Mouse (Mus musculus) hindbrain, embryonic 16.5 days (tissue): ENCODE results near the gene Ppt2. TPM values are rescaled to one million over a fixed set of nuclear protein-coding genes. Genes with fewer than 3 reads are reported as not detected.

Source experiments
- ATAC-seq: fragments of 200-750 bp; cut with Nextera tagmentation; 2 replicates; pipeline ENCODE4 v1.8.0; 2017; ENCODE audit warnings: moderate TSS enrichment, moderate library complexity
- H3K27ac ChIP-seq: fragments of 300-500 bp; sonication (generic); 2 replicates; pipeline ENCODE4 v1.5.1; 2014; ENCODE audit warnings: low read depth, mild to moderate bottlenecking, control low read depth, low read length, moderate library complexity
- H3K27me3 ChIP-seq: fragments of 300-500 bp; sonication (generic); replicated peaks from 2 replicates; pipeline ENCODE4 v1.6.1; 2014; ENCODE audit warnings: low read length; ENCODE audit not compliant: control insufficient read depth, insufficient read depth
- H3K36me3 ChIP-seq: fragments of 300-500 bp; sonication (generic); 2 replicates; pipeline ENCODE4 v1.6.1; 2014; ENCODE audit warnings: mild to moderate bottlenecking, low read length, moderate library complexity, mixed read lengths; ENCODE audit not compliant: control insufficient read depth, insufficient read depth
- H3K4me1 ChIP-seq: fragments of 300-500 bp; sonication (generic); 2 replicates; pipeline ENCODE4 v1.6.1; 2014; ENCODE audit warnings: low read depth, low read length; ENCODE audit not compliant: control insufficient read depth, insufficient read depth
- H3K4me2 ChIP-seq: fragments of 300-500 bp; sonication (generic); 2 replicates; pipeline ENCODE4 v1.6.1; 2014; ENCODE audit warnings: mild to moderate bottlenecking, low read length, control low read depth, moderate library complexity
- H3K4me3 ChIP-seq: fragments of 300-500 bp; sonication (generic); 2 replicates; pipeline ENCODE4 v1.5.1; 2014; ENCODE audit warnings: mild to moderate bottlenecking, low read length, control low read depth, moderate library complexity
- H3K9ac ChIP-seq: fragments of 300-500 bp; sonication (generic); 2 replicates; pipeline ENCODE4 v1.6.1; 2014; ENCODE audit warnings: low read depth, mild to moderate bottlenecking, control low read depth, low read length, moderate library complexity
- H3K9me3 ChIP-seq: fragments of 300-500 bp; sonication (generic); 2 replicates; pipeline ENCODE4 v1.6.1; 2014; ENCODE audit warnings: mild to moderate bottlenecking, low read length, moderate library complexity; ENCODE audit not compliant: control insufficient read depth
- WGBS: fragments of 180-500 bp; shearing (Covaris S2); extraction: QIAGEN DNeasy Blood & Tissue Kit; methylation state at CpG from one replicate; pipeline ENCODE4 v1.1.7; 2014; 5-methylcytosine and 5-hydroxymethylcytosine counted together
- polyA plus RNA-seq: library from polyadenylated mRNA; unstranded; fragments of >200 nt; fragmentation: Nextera tagmentation; extraction: Ambion mirVana; gene quantifications from 2 replicates; pipeline ENCODE4 v1.2.1, GENCODE M21; 2015

Gene Ppt2
- polyA plus RNA-seq, 1 experiment from 2014 or later: 19.9 TPM

GRCm38 (mm10) chr17:34596098-34596497 lies 32.2 kb downstream of the Ppt2 start:
- no peaks in the 10 kb centered on the region for H3K9me3 ChIP-seq
- H3K9ac ChIP-seq: no peak overlapping the region
- WGBS: 82% methylated on average over 8 of the region's 8 CpGs
- H3K4me2 ChIP-seq: no peak overlapping the region
- peaks cover 12% of the 10 kb centered on the region for H3K36me3 ChIP-seq
- H3K4me1 ChIP-seq: peaks cover 18% of the 10 kb centered on the region
- no peak overlapping the region for H3K27ac ChIP-seq
- H3K27me3 ChIP-seq: no peaks in the 10 kb centered on the region
- H3K4me3 ChIP-seq: no peak overlapping the region
- ATAC-seq: no peak

- Histone ChIP-seq H3K4me3 (peak overlapping the region; percentile 89), H3K9ac (peak overlapping the region; percentile 98), H3K9me3 (no peaks in the 10 kb centered on the region), H3K4me2 (peak overlapping the region; percentile 69), H3K27me3 (no peaks in the 10 kb centered on the region), H3K4me1 (peaks cover 25% of the 10 kb centered on the region), H3K27ac (peak overlapping the region; percentile 99), H3K36me3 (peaks cover 5% of the 10 kb centered on the region)
- 42% methylated on average over 31 of the region's 34 CpGs for WGBS
- 0 out of 2 replicates have a peak, but pooled peaks have one; percentile 1 for ATAC-seq
These were observed 34.4 kb downstream of the Ppt2 start for GRCm38 (mm10) chr17:34593752-34594525.

GRCm38 (mm10) chr17:34592581-34593549 lies 35.4 kb downstream of the Ppt2 start:
- H3K9ac ChIP-seq: peak overlapping the region; percentile 98
- peak overlapping the region; percentile 89 for H3K4me3 ChIP-seq
- ATAC-seq: peak; percentile 32
- no peaks in the 10 kb centered on the region for H3K27me3 ChIP-seq
- H3K4me1 ChIP-seq: peaks cover 30% of the 10 kb centered on the region
- H3K27ac ChIP-seq: peak overlapping the region; percentile 99
- H3K9me3 ChIP-seq: no peaks in the 10 kb centered on the region
- H3K4me2 ChIP-seq: peak overlapping the region; percentile 69
- 2% methylated on average over 29 of the region's 32 CpGs for WGBS
- H3K36me3 ChIP-seq: peaks cover 5% of the 10 kb centered on the region

- peak overlapping the region; percentile 69 for H3K4me2 ChIP-seq
- peaks cover 5% of the 10 kb centered on the region for H3K36me3 ChIP-seq
- H3K27me3 ChIP-seq: no peaks in the 10 kb centered on the region
- no peaks in the 10 kb centered on the region for H3K9me3 ChIP-seq
- peaks cover 30% of the 10 kb centered on the region for H3K4me1 ChIP-seq
- WGBS: under 1% methylated on average over 23 of the region's 35 CpGs
- H3K27ac ChIP-seq: peak overlapping the region; percentile 99
- peak; percentile 26; the same call in 1 of the 2 replicates for ATAC-seq
- H3K9ac ChIP-seq: peak overlapping the region; percentile 98
- peak overlapping the region; percentile 89 for H3K4me3 ChIP-seq
These were observed 36.3 kb downstream of the Ppt2 start for GRCm38 (mm10) chr17:34591994-34592375.

GRCm38 (mm10) chr17:34591029-34591993 lies 37.0 kb downstream of the Ppt2 start, which contains the start of gene Pbx2:
Pbx2 (plus strand) TSS chr17:34591266.
- Histone ChIP-seq H3K4me3 (peak within 1 kb of the TSS; percentile 89), H3K27me3 (no peaks in the 10 kb centered on the region), H3K9ac (peak within 1 kb of the TSS; percentile 98), H3K27ac (peak within 1 kb of the TSS; percentile 99), H3K4me1 (peaks cover 32% of the 10 kb centered on the region), H3K4me2 (peak within 1 kb of the TSS; percentile 69), H3K36me3 (peaks cover 5% of the 10 kb centered on the region), H3K9me3 (no peaks in the 10 kb centered on the region)
- ATAC-seq: no peak; the same call in 1 of the 2 replicates
- 3% methylated on average over 20 of the region's 21 CpGs for WGBS

GRCm38 (mm10) chr17:34590154-34590987 lies 37.9 kb downstream of the Ppt2 start:
- Histone ChIP-seq H3K4me2 (peak overlapping the region; percentile 69), H3K4me1 (peaks cover 40% of the 10 kb centered on the region), H3K27me3 (no peaks in the 10 kb centered on the region), H3K4me3 (no peak overlapping the region), H3K9me3 (no peaks in the 10 kb centered on the region), H3K27ac (peak overlapping the region; percentile 99; the same call in 1 of the 2 replicates), H3K9ac (0 out of 2 replicates have a peak overlapping the region, but pooled peaks have one; percentile 32), H3K36me3 (no peaks in the 10 kb centered on the region; the same call in 1 of the 2 replicates)
- WGBS: 70% methylated on average over 15 of the region's 15 CpGs
- no peak for ATAC-seq

- H3K4me3 ChIP-seq: no peak within 1 kb of the TSS
- H3K9me3 ChIP-seq: no peaks in the 10 kb centered on the region
- 0 out of 2 replicates have a peak within 1 kb of the TSS, but pooled peaks have one; percentile 32 for H3K9ac ChIP-seq
- 35% methylated on average over 6 of the region's 7 CpGs for WGBS
- peak within 1 kb of the TSS; percentile 69; the same call in 1 of the 2 replicates for H3K4me2 ChIP-seq
- peak within 1 kb of the TSS; percentile 14; the same call in 1 of the 2 replicates for H3K27ac ChIP-seq
- ATAC-seq: no peak
- no peaks in the 10 kb centered on the region for H3K36me3 ChIP-seq
- H3K27me3 ChIP-seq: no peaks in the 10 kb centered on the region
- H3K4me1 ChIP-seq: peaks cover 40% of the 10 kb centered on the region
These were observed 38.6 kb downstream of the Ppt2 start, which contains the start of gene Gpsm3 for GRCm38 (mm10) chr17:34589681-34590101. Gpsm3 (plus strand) TSS chr17:34589806.
